Comparison of ENCODE assay signal across 19 mouse cellular contexts in genomic region chr13:67833137-67833536, GRCm38 (mm10). TPM values are rescaled to one million over a fixed set of nuclear protein-coding genes. Genes with fewer than 3 reads are reported as not detected.
"Had no signal": no experiment of that assay in that cellular context is flagged by ENCODE, and none has a peak within 500 bp of the region (broad histone marks: within the 10 kb centered on the region; RNA-seq: fewer than 3 reads in every experiment).

No protein-coding gene starts in this region.

RNA-seq across cellular contexts. Expression of gene Gm10037, which starts 2.2 kb away (rescaled TPM):
- polyA plus RNA-seq: inflammation-experienced regulatory T-cells, adult 6 months had no signal

RNA-seq across cellular contexts. Expression of gene BC048507, which starts 30.0 kb away (rescaled TPM):
- total RNA-seq: layer of hippocampus, adult 18-20 months; layer of hippocampus, postnatal 25 days; left cerebral cortex, adult 18-20 months; left cerebral cortex, postnatal 10 days; left cerebral cortex, postnatal 36 days; liver, adult 2 months; neutrophil, adult 5-6 weeks had no signal
- polyA plus RNA-seq: inflammation-experienced regulatory T-cells, adult 6 months; intestine, embryonic 16.5 days; kidney, embryonic 15.5 days; limb, embryonic 11.5 days; limb, embryonic 14.5 days; liver, adult 2 months; liver, embryonic 13.5 days; lung, embryonic 16.5 days; macrophage; midbrain, embryonic 10.5 days; midbrain, embryonic 13.5 days; neural tube, embryonic 12.5 days; thymus, adult 2 months had no signal
